Mouse (Mus musculus): Measurements from ENCODE around the gene Chst3. TPM values are rescaled to one million over a fixed set of nuclear protein-coding genes. Genes with fewer than 3 reads are reported as not detected.
A peak's percentile ranks its signal among the peaks of the same experiment; 100 is the strongest.
"Not testable (repeated sequence)": the region's sequence is repeated elsewhere in the genome, so short reads cannot be mapped to it uniquely, and the experiment has no call there.

Chst3 gene
- total RNA-seq, 2 experiments from 2014 or later: not detected

DNA sequence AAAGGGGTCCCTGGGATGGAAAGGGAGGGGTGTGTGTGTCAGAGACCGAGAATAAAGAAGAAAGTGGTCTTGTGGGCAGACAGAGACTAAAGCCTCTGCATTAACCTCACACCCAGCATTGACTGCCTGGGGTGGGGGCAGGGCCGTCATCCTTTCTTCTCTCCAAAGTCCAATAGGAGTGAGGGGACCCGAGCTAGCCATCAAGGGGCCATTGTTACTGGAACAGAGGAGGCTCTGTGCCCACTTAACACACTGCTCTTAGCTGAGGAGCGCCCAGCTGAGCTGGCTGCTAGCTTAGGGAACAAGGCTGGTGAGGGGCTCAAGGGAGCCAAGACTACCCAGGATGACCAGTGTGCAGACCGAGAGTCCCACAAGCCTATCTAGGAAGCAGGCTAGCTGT, 16.3 kb downstream of the Chst3 start:
- ATAC-seq (replicated peaks; ENCODE audit: poor library complexity): no peak

DNA sequence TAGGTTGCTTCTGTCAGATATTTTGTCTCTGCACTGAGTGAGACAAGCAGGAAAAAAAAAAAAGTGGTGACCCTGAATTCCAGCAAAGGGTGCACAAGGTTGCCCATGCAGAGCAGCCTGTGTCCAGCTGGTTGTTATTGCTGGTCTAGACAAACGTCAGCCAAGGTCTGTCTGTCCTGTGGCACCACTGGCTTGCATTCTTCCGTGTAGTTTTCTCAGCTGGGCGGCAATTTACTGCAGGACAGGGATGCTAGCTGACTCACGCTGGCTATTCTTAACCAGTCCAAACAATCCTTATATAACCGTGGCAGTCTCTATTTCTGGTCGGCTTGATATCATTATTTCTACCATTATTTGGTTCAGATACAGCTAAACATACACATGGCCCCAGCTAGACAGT, 18.1 kb downstream of the Chst3 start:
- no peak for ATAC-seq (replicated peaks; ENCODE audit: poor library complexity)

DNA sequence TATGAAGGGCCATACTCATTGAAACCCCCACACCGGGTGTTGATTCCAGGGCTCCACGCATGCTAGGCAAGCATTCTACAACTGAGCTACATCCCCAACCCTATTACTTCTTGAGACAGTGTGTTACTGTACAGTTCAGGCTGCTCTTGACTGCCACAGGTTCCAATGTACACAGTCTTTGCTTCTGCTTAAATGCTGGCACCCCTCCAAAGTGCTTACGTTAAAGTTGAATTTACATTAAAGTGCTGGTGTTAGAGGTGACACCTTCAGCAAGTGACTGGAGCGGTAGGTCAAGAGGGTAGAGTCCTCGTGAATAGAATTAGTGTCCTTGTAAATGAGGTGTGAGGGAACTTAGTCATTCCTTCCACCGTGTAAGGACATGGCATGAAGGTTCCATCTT, 19.7 kb downstream of the Chst3 start:
- ATAC-seq (replicated peaks; ENCODE audit: poor library complexity): no peak

DNA sequence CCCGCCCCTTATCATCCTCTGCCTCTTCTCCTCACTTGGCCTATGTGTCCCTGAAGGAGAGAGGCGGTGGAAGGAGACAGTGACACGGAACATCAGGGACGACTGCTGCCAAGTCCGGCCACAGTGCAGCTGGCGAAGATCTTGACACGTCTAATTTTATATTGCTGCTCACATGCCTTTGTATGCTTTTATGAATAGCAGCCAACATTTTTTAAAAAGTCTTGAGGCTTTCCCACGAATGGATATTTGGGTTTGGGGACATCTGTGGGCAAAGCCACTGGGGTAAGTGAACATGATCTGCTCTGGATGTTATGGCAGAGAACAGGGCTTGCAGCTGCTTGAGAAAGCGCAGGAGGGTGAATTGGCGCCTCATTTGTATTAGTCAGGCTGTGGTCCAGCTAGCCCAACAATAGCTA, 21.6 kb downstream of the Chst3 start:
- ATAC-seq (replicated peaks; ENCODE audit: poor library complexity): no peak

DNA sequence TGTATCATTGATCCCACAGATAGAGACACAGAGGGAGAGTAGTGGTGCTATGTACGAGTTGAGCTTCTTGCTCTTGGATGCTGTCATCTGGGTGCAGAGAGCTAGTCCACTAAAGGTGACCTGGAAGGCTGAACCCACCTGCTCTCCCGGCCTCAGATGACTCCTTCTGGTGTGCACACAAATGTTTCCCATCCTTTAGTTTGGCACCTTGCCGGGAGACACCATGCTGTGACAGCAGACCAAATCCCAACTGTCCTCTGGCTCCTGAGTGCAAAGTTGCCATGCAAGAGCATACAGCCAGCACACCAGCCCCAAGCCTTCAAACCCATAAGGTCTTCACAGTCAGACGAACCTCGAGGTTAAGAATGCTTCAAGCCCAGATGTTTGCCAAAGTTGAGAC, 22.1 kb downstream of the Chst3 start:
- ATAC-seq (replicated peaks; ENCODE audit: poor library complexity): no peak

DNA sequence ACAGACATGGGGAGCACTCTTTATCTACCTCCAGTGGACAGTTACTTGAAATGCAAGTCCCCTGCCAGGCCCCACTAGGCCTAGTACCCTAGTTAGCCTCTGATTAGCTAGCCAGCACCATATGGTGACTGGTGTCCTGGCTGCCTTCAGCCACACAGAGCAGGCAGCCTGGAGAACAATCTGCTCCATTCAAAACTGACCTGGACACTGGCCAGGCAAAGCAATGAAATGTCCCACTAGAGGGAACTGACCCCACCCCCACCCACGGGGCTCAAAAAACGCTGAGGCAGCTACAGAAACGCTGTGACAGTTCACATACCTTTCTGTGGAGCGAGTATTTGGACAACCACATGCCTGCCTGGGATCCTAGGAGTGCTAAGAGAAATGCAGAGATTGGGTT, 24.0 kb downstream of the Chst3 start:
- no peak for ATAC-seq (replicated peaks; ENCODE audit: poor library complexity)

DNA sequence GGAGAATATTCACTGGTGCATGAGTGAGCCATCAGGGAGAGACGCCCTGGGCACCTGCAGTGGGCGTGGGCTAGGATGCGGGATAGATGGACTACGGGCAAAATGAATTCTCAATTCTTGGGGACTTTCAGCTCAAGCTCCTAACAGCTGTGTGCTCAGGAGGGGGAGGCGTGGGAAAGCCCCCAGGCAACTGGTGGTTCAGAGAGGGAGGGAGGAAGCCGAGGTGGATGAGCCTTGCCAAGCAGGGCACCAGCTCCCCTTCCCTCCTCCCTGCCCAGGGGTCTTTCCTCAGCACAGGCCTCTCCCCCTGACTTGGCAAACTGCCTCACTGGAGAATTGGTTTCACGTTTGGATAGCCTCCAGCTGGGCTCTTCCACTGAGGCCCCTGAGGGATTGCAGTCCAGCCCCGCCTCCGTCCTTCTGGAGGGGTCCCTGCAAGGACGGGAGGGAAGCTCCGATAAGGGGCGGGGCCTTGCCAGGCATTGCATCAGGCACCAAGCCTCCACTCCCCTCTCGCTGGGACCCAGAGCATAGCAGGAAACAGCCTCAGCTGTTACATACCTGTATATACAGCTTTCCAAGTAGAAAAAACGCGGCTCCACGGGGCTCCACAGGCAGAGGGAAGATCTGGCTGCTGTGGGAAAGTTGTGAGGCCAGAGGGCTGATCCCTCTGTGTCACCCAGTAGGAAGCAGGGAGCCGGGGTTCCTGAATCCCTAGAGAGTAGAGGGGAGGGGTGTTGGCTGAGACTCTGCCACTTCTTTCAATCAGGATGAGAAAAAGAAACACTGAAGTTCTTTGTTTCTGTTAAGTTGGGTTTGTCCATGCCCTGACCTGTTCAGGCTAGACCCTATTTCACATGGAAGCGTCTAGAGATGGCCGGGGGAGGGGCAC, 25.3 kb downstream of the Chst3 start:
- ATAC-seq (replicated peaks; ENCODE audit: poor library complexity): 0 out of 2 replicates have a peak, but pooled peaks have one; percentile 47

DNA sequence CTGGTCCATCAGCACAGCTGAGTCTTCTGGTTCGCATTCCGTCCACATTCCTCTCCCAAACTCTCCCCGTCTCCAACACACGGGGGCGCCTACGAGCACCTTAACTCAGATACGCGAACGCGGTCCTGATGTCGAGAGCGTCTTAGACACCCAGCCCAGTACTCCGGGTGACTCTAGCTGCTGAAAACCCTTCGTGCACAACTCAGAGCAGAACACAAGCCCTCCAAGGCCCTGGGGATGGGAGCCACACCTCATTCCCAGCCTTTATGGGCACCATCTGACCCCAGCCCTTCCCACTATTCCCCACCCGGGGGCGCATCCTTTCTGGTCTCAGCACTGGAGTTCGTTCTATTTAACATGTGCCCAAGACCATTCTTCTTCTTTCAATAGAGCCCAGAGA, 27.3 kb downstream of the Chst3 start:
- ATAC-seq (replicated peaks; ENCODE audit: poor library complexity): peak; percentile 82

DNA sequence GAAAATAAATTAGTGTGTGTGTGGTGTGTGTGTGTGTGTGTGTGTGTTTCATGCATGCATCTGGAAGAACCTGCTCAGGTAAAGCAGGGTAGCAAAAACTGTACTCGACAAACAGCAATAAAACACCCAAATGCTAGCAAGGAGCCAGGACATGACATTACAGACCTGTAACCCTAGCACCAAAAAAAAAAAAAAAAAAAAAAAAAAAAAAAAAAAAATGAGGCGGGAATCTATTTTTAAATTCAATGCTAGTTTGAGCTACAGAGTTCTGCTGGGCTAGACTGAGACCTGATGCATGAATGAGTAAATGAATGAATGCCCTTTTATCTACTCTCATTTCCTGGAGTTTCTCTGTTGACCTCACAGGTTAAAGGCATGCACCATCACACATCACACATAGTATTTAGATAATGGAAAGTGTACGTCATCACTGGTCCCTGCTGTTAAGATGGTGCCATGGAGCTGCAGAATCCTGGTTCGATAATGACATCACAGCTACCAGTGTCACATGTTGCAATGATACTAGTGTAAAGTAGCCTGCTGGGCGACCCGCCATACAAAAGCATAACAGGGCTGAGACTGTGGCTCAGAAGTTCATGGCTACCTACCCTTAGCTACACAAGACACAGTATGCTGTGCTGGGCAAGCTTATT, 29.4 kb downstream of the Chst3 start:
- no peak for ATAC-seq (replicated peaks; ENCODE audit: poor library complexity)

DNA sequence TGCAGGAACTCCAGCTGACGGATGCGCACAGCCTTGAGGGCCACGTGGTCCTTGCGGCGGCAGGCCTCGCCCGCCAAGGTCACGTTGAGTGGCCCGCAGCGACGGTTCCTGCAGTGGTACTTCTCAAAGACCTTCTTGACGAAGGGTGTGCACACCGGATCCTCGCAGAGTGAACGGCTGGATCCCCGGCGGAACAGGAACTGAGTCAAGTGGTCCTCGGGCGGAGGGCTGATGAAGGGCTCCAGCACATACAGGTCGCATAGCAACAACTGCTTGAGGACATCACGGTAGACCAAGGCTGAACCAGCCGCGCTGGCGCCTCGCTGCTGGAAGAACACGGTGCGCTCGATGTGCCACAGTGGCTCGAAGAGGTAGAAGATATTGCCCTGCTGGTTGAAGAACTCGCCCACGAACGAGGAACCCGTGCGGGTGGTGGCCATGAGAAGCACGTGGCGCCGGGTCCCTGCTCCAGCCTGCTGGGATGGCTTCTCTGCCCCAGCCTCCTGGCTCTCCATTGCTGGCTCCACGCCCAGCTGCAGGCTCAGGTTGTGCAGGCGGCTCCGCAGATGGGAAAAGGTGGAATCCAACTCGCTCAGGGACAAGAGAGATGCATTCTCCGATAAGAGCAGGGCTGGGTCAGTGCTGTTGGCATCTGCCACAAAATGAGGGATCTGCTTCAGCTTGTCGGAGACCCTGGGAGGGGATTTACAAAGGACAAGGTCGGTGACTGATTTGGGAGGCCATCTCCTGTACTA, 32.7 kb downstream of the Chst3 start:
- ATAC-seq (replicated peaks; ENCODE audit: poor library complexity): no peak

DNA sequence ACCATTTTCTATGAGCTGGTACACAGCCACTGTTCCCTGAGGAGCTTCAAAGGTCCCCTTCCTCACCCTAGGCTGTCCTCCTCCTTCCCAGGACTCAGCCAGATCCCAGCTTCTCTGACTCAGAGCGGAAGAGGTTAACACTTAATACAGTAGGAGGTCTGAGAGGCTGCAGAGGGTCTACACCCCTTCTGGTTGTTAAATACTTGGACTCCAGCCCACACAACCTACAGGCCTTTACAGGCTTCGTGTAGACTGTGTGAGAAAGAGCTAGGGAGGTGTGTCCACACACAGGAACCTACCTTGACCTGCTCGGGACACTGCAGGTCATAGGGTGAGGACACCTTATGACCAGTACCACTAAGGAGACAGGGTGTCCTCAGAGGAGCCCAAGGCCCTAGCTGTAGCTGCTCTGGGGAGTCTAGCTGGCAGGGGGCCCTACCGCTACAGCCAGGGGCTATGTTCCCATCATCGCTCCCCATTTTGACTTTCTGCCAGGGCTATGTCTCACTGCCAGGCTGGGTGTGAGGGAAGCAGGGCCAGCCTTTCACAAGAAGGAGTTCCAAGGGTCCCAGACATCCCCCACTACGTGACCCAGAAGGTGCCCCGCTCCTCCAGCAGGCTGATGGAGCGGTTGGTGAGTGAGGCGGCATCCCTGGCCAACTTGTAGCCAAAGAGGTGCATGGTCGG, 33.9 kb downstream of the Chst3 start:
- ATAC-seq (replicated peaks; ENCODE audit: poor library complexity): no peak

DNA sequence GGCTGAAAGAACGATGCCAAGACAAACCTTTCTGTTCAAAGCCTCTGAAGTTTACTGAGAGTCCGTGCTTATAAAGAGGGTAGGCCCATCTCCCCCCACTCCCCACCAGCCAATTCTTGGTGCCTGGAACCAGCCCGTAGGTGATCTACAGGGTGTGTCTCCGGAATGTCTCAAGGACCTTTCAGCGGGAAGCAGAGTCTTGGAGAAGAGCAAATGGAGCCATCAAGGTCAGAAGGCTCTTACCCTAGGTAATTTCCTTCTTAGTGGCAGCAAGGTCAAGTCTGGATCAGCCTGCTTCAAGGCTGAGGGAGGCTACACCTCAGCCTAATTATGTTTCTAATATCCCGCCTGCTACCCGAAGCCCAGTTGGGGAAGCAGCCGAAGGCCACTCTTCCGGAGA, 43.8 kb downstream of the Chst3 start:
- not testable (repeated sequence) for ATAC-seq (replicated peaks; ENCODE audit: poor library complexity)

DNA sequence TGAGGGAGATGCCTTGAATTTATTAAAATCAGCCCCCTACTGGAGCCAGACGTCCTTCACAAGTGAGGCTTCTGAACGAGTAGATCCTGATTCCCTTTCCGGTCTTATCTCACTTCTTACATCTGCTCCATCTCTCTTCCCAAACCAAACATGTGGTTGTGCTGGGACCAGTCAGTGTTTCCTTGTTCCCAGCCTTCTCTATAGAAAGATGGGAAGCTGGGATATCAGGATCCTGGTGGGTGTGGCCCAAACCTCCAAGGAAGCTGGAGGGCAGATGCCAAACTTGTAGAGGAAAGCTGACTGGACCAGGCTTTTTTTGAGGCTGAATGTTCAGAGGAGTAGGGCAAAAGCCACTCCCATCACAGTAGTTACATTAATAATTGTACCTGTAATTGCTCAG, 44.6 kb downstream of the Chst3 start:
- ATAC-seq (replicated peaks; ENCODE audit: poor library complexity): no peak

DNA sequence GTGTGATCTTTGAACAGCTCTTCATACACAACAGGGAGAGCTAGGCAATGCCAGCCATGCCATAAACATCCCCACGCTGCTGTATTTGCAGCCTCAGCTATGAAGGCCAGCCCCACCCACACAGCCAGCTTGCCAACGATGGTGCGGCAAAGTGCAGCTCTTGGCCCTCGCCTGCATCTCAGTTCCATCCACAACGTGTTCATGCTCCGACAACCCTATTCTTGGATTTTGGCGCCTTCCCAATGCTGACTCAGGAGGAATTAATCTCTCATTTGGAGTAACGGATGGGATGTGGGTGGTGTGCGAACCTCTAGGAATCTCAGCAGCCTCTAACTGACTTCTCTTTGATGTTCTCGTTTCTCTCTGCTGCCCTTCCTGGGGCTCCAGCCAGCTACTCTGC, 46.0 kb downstream of the Chst3 start:
- ATAC-seq (replicated peaks; ENCODE audit: poor library complexity): no peak

DNA sequence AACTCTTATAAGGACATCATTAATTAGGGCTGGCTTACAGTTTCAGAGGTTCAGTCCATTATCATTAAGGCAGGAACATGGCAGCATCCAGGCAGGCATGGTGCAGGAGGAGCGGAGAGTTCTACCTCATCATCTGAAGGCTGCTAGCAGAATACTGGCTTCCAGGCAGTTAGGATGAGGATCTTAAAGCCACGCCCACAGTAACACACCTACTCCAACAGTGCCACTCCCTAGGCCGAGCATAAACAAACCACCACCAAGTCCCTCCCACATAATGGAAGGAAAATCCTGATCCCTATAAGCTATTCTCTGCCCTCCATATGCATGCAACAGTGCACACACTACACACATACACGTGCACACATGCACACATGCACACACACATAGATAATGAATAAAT, 46.8 kb downstream of the Chst3 start:
- no peak for ATAC-seq (replicated peaks; ENCODE audit: poor library complexity)

DNA sequence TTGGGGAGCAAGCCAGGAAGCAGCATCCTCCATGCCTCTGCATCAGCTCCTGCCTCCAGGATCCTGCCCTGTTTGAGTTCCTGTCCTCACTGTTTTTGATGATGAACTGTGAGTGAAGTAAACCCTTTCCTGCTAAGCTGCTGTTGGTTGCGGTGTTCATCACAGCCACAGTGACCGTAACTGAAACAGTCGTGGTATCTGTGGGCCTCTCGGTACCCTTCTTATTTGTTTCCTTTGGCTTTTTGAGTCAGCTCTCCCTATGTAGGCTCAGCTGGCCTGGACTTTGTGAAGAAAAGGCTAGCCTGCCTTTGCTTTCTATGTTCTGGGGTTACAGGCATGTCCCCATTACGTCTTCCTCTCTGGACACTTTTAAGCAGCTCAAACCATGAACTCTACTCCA, 47.7 kb downstream of the Chst3 start:
- no peak for ATAC-seq (replicated peaks; ENCODE audit: poor library complexity)

DNA sequence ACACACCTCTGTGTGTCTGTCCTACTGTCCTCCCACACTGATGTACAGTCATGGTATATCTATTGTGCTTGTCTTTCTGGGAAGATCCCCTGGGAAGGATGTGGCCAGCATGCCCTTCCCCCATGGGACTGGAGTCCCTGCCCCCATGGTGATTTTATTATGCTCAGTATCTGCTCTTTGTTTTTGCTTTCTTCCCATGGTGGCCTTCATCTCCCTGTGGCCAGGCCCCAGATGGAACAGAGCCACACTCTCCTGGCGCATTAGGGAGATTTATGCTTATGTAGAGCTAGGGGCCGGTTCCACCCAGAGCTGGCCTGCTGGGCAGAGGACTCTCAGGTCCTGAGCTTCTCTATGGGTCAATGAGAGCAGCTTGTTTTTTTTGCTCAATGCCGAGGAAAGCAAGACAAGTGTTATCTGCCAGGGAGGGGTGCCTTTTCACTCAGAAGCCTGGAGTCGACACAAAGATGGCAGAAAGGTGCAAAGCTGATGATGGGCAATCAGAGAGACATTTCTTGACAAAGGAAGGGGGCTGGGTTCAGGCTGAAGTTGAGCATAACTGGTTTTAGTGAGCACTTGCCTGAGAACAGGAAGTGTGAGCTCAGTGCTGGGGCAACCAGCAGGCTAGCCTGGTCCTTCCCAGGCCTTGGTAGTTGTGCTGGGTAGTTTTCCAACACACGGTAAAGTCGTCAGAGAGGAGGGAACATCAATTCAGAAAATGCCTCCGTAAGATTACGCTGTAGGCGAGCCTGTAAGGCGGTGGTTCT, 48.6 kb downstream of the Chst3 start:
- no peak for ATAC-seq (replicated peaks; ENCODE audit: poor library complexity)

DNA sequence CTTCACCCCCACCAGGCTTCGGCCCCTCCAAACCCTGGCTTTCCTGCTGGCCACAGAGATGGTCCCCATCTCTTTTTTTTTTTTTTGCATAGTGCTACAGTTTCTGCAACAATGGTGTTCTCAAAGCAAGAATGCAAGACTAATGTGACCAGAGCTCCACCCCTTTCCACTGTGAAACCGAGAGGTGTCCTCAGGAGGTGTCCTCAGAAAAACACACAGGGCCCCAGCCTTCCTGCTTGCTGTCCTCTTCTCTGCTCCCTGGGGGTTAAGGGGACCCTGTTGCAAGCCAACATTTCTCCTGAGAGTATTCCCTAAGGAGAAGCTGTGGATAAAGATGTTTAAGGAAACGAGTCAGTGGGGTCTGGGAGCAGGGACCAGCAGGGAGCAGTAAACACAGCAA, 50.1 kb downstream of the Chst3 start:
- no peak for ATAC-seq (replicated peaks; ENCODE audit: poor library complexity)

DNA sequence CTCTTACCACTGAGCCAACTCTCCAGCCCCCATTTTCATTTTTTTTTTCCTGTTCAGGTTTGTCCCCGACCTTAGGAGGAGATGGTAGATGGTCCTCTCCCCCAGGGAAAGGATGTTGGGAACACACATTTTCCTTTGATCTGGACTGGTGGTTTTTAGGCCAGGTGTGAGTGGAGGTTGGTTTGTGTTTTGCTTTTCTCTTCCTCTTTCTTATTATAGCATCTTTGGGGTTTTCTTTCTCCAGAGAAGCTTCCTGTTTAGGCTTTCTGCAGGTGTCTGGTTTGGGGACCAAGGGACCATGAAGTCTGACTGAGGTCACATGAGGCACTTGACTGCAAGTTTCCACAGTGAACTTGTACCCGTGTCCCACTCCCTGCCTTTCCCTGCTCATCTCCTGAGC, 50.8 kb downstream of the Chst3 start:
- no peak for ATAC-seq (replicated peaks; ENCODE audit: poor library complexity)

DNA sequence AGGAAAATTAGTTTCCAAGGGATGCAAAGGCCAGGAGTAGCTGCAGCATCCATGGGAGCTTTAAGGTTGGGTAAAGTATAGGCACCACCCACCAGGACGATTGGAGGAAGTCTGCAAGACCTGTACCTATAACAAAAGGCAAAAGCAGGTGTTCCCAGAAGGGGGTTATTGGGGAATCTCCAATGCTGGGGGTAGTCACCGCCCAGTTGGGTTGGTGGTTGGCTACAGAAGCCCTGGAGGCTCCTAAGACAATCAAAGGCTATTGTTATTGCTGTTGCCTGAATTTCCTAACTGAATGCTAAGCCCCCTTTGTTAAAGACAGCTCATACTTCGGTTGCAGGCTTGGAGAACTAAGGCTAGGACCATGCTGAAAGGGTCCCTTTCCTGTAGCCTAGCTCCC, 53.0 kb downstream of the Chst3 start:
- no peak for ATAC-seq (replicated peaks; ENCODE audit: poor library complexity)

Measured in megakaryocyte progenitor cell, adult 5-6 weeks (primary cell).